Mouse (Mus musculus) spleen, adult 2 months (tissue): ENCODE measurements around the gene Csnk1e.

ENCODE experiments used
- CTCF ChIP-seq: fragments of 200-500 bp; IDR thresholded peaks from 2 replicates; pipeline ENCODE4 v1.5.1; 2011; ENCODE audit warnings: mild to moderate bottlenecking, inconsistent platforms; ENCODE audit not compliant: insufficient read depth, insufficient read length, insufficient replicate concordance; ENCODE audit errors: extremely low read depth
- POLR2A ChIP-seq: fragments of 200-500 bp; IDR thresholded peaks from 2 replicates; pipeline ENCODE4 v1.6.1; 2011; ENCODE audit warnings: low read depth, low read length, inconsistent platforms

DNA sequence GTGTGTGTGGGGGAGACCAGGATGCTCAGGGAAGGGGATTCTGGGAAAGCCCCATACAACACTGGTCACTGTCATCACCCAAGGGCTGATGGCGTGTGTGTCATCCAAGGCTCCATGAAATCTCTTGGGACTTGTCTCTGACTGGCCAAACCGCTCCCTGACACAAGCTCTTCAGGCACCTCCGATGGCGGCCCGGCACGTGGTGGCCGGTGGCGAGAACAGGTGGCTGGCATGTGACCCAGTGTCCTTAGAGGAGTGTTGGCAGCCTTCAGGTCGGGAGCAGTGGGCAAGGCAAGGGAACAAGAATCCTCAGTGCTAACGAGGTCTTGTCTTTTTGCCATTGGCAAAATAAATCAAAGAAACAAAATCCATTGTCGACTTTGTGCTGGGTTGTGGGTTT is 36.7 kb downstream of the Csnk1e start:
- no peak for TF ChIP-seq CTCF
- TF ChIP-seq POLR2A: no peak
